Mouse (Mus musculus) liver, embryonic 15.5 days (tissue): Measurements from ENCODE around the gene Ubald2. TPM values are rescaled to one million over a fixed set of nuclear protein-coding genes. Genes with fewer than 3 reads are reported as not detected.
"Not testable (repeated sequence)": the region's sequence is repeated elsewhere in the genome, so short reads cannot be mapped to it uniquely, and the experiment has no call there.

ENCODE experiments used
- ATAC-seq: fragments of 200-750 bp; cut with Nextera tagmentation; 2 replicates; pipeline ENCODE4 v1.8.0; 2017; ENCODE audit warnings: moderate number of reproducible peaks, mild to moderate bottlenecking, moderate library complexity; ENCODE audit not compliant: insufficient read depth
- H3K27ac ChIP-seq: fragments of 300-500 bp; sonication (generic); replicated peaks from 2 replicates; pipeline ENCODE4 v1.5.1; 2015; ENCODE audit warnings: mild to moderate bottlenecking, inconsistent platforms
- H3K27me3 ChIP-seq: fragments of 300-500 bp; sonication (generic); 2 replicates; pipeline ENCODE4 v1.6.1; 2015; ENCODE audit warnings: mild to moderate bottlenecking, inconsistent platforms
- H3K36me3 ChIP-seq: fragments of 300-500 bp; sonication (generic); replicated peaks from 2 replicates; pipeline ENCODE4 v1.6.1; 2015; ENCODE audit warnings: moderate library complexity, mild to moderate bottlenecking, inconsistent platforms
- H3K4me1 ChIP-seq: fragments of 300-500 bp; sonication (generic); replicated peaks from 2 replicates; pipeline ENCODE4 v1.6.1; 2015; ENCODE audit warnings: inconsistent platforms
- H3K4me2 ChIP-seq: fragments of 300-500 bp; sonication (generic); 2 replicates; pipeline ENCODE4 v1.6.1; 2015; ENCODE audit warnings: moderate library complexity, mild to moderate bottlenecking, inconsistent platforms
- H3K4me3 ChIP-seq: fragments of 300-500 bp; sonication (generic); replicated peaks from 2 replicates; pipeline ENCODE4 v1.5.1; 2015; ENCODE audit warnings: mild to moderate bottlenecking, inconsistent platforms
- H3K9ac ChIP-seq: fragments of 300-500 bp; sonication (generic); 2 replicates; pipeline ENCODE4 v1.6.1; 2015; ENCODE audit warnings: moderate library complexity, mild to moderate bottlenecking, inconsistent platforms
- H3K9me3 ChIP-seq: fragments of 300-500 bp; sonication (generic); replicated peaks from 2 replicates; pipeline ENCODE4 v1.6.1; 2016; ENCODE audit warnings: inconsistent platforms
- whole genome bisulfite sequencing: fragments of 180-500 bp; shearing (Covaris S2); methylation state at CpG from one replicate; pipeline ENCODE4 v1.1.7; 2015; ENCODE audit warnings: mixed read lengths; ENCODE audit not compliant: insufficient replicate concordance; 5-methylcytosine and 5-hydroxymethylcytosine counted together
- polyA plus RNA-seq: library from polyadenylated mRNA; unstranded; fragments of >200 nt; fragmentation: Nextera tagmentation; extraction: Ambion mirVana; gene quantifications from 2 replicates; pipeline ENCODE4 v1.2.1, GENCODE M21; 2015

Gene Ubald2
- polyA plus RNA-seq, 1 experiment from 2014 or later = 33.1 TPM

- H3K27ac ChIP-seq = no peak overlapping the region
- H3K4me3 ChIP-seq = no peak overlapping the region
- no peaks in the 10 kb centered on the region for H3K27me3 ChIP-seq
- H3K4me2 ChIP-seq = no peak overlapping the region
- no peak for ATAC-seq
- no peak overlapping the region for H3K9ac ChIP-seq
- H3K4me1 ChIP-seq = peaks cover 8% of the 10 kb centered on the region
- WGBS = 80% methylated on average over 11 of the region's 11 CpGs
- no peaks in the 10 kb centered on the region for H3K9me3 ChIP-seq
- H3K36me3 ChIP-seq = peaks cover 17% of the 10 kb centered on the region
Observed at GRCm38 (mm10) chr11:116398348-116398677, 35.6 kb upstream of the Ubald2 start.

- H3K27me3 ChIP-seq = no peaks in the 10 kb centered on the region
- H3K9ac ChIP-seq = no peak overlapping the region
- H3K9me3 ChIP-seq = no peaks in the 10 kb centered on the region
- H3K4me2 ChIP-seq = no peak overlapping the region
- no peak for ATAC-seq
- H3K4me3 ChIP-seq = no peak overlapping the region
- H3K36me3 ChIP-seq = peaks cover 6% of the 10 kb centered on the region
- no peaks in the 10 kb centered on the region; the same call in 1 of the 2 replicates for H3K4me1 ChIP-seq
- WGBS = 1% methylated on average over 4 of the region's 4 CpGs
- no peak overlapping the region for H3K27ac ChIP-seq
Observed at GRCm38 (mm10) chr11:116400560-116400959, 33.3 kb upstream of the Ubald2 start.

- Histone ChIP-seq H3K9ac (no peak overlapping the region), H3K27me3 (0 out of 2 replicates have a peak, but pooled peaks cover 2% of the 10 kb centered on the region), H3K36me3 (no peaks in the 10 kb centered on the region), H3K4me2 (no peak overlapping the region), H3K4me1 (no peaks in the 10 kb centered on the region; the same call in 1 of the 2 replicates), H3K4me3 (no peak overlapping the region), H3K27ac (no peak overlapping the region), H3K9me3 (no peaks in the 10 kb centered on the region)
- 70% methylated on average over 4 of the region's 4 CpGs for WGBS
- ATAC-seq = no peak
Observed at GRCm38 (mm10) chr11:116405601-116406000, 28.3 kb upstream of the Ubald2 start.

- H3K9me3 ChIP-seq = no peaks in the 10 kb centered on the region
- ATAC-seq = no peak
- 77% methylated on average over 16 of the region's 16 CpGs for WGBS
- H3K4me3 ChIP-seq = no peak overlapping the region
- no peak overlapping the region for H3K4me2 ChIP-seq
- H3K9ac ChIP-seq = no peak overlapping the region
- H3K27ac ChIP-seq = no peak overlapping the region
- H3K4me1 ChIP-seq = no peaks in the 10 kb centered on the region
- H3K36me3 ChIP-seq = no peaks in the 10 kb centered on the region
- peaks cover 8% of the 10 kb centered on the region for H3K27me3 ChIP-seq
Observed at GRCm38 (mm10) chr11:116406231-116406728, 27.6 kb upstream of the Ubald2 start.

GRCm38 (mm10) chr11:116409008-116409407 lies 24.9 kb upstream of the Ubald2 start:
- H3K4me3 ChIP-seq = no peak overlapping the region
- H3K27me3 ChIP-seq = peaks cover 35% of the 10 kb centered on the region
- 73% methylated on average over 3 of the region's 3 CpGs for WGBS
- no peaks in the 10 kb centered on the region for H3K9me3 ChIP-seq
- no peak overlapping the region for H3K4me2 ChIP-seq
- no peak for ATAC-seq
- no peak overlapping the region for H3K9ac ChIP-seq
- H3K27ac ChIP-seq = no peak overlapping the region
- H3K4me1 ChIP-seq = peaks cover 25% of the 10 kb centered on the region
- H3K36me3 ChIP-seq = no peaks in the 10 kb centered on the region

DNA sequence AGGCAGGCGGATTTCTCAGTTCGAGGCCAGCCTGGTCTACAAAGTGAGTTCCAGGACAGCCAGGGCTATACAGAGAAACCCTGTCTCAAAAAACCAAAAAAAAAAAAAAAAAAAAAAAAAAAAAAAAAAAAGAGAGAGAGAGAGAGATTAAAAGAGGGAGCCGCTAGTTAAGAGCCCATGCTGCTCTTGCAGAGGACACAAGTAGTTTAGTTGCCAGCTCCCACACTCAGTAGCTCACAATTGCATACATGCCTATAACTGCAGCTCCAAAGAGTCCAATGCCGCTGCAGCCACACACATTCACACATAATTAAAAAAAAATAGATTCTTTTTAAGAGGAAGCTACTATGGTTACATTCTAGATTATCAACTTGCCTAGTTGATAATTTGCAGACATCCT lies 23.5 kb upstream of the Ubald2 start:
- not testable (repeated sequence) for ATAC-seq, H3K36me3 ChIP-seq, H3K4me2 ChIP-seq, H3K27ac ChIP-seq, H3K9ac ChIP-seq, H3K4me3 ChIP-seq, H3K9me3 ChIP-seq
- H3K4me1 ChIP-seq = peaks cover 25% of the 10 kb centered on the region
- H3K27me3 ChIP-seq = peaks cover 43% of the 10 kb centered on the region
- 78% methylated on average over 4 of the region's 4 CpGs for WGBS

DNA sequence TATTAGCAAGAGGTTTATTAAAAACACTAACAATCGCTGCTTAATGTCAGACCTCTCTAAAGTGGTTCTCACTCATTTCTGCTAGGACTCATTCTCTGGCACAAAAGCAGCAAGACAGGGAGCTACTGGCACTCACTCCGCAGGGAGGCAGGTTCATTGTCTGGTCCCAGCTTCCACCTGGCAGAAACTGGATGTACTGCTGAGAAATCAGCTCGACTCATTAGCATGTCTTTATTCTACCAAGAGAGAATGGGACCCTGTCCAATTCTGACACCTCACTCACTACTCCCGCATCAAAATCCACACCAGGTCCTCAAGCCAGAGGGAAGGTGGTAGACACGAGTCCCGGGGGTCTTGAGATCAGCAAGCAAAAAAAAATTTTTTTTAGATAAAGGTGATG lies 22.3 kb upstream of the Ubald2 start:
- Histone ChIP-seq H3K36me3 (no peaks in the 10 kb centered on the region), H3K9ac (no peak overlapping the region), H3K9me3 (no peaks in the 10 kb centered on the region), H3K4me1 (peaks cover 25% of the 10 kb centered on the region), H3K4me2 (peak overlapping the region; percentile 100), H3K4me3 (peak overlapping the region; percentile 70), H3K27me3 (peaks cover 43% of the 10 kb centered on the region), H3K27ac (no peak overlapping the region)
- WGBS = 42% methylated on average over 6 of the region's 6 CpGs
- no peak for ATAC-seq

DNA sequence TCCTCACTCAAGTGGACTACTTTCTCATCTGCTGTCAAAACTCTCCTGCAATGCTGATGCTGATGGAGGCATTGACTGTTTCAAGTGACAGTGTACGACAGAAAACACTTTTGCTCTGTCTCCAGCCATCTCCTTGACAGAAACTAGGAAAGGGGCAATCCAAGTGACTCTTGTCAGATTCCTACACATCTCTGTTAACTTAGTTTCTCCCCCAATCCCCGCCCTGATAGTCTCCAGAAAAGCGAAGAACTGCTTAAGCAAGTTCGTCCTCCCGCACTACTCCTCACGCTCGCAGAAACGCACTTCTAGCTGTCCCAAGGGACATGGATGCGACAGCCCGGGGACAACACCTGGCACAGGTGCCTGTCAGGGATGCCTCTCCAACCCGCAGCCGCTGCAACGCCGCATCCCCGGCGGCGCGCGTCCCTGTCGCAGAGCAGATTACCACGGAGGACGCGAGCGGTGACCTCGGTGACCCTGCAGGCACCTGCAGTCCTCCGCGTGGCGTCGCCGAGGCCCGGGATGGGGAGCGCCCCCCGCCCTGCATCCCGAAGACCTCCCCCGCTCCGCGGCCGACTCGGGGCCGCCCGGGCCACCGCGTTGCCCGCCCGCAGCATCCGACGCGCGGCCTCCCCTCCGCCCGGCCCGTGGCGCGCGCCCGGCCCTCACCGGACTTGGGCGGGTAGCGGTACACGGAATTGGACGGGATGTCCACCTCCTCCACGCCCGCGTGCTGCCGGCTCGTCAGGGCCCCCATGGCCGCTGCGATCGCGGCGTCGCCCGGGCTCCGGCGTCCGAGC lies 21.7 kb upstream of the Ubald2 start:
- Histone ChIP-seq H3K27ac (no peak overlapping the region), H3K9me3 (no peaks in the 10 kb centered on the region)
- ATAC-seq = peak; percentile 64

DNA sequence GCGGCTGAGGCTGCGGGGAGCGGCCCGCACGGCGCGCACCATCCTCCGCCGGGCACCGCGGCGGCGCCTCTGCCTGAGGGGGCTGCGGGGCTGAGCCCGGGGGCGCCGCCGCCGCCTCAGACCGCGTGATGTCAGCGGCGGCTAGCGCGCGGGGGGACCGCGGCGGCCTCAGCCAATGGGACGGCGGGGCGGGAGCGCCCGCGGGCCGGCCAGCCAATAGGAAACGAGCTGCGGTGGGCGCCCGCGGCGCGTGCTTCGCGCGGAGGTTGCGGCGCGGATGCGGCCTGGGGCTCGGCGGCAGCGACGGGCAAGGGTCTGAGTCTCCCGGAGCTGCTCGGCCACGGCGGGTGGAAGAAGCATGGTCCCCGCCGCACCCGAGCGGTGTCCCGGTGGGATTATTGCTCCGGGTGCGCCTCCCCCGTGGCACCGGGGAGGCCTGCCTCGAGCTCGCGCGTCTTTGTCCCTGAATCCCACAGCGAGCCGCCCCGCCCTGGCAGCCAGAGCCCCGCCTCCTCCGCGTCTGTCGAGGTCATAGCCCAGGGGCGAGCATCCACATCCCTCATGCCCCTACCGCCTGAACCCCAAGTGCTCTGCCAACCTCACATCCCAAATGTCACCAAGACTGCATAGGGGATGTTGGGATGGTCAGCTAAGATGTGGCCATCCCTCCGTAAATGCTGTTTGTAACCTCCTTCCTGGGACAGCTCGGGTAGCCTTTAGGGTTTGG lies 20.8 kb upstream of the Ubald2 start, which contains the start of gene Rnf157:
TSS of gene Rnf157 (minus strand) at position 129 of the 727 bp plus-strand sequence.
- peak within 1 kb of the TSS; percentile 100 for H3K4me2 ChIP-seq
- peaks cover 26% of the 10 kb centered on the region for H3K4me1 ChIP-seq
- WGBS = 1% methylated on average over 80 of the region's 82 CpGs
- no peaks in the 10 kb centered on the region for H3K36me3 ChIP-seq
- no peak within 1 kb of the TSS for H3K27ac ChIP-seq
- peak within 1 kb of the TSS; percentile 64 for H3K9ac ChIP-seq
- H3K27me3 ChIP-seq = peaks cover 47% of the 10 kb centered on the region
- peak within 1 kb of the TSS; percentile 70 for H3K4me3 ChIP-seq
- ATAC-seq = peak; percentile 85
- no peaks in the 10 kb centered on the region for H3K9me3 ChIP-seq

More for the DNA sequence above, 21.7 kb upstream of the Ubald2 start:
- Histone ChIP-seq H3K9ac (peak overlapping the region; percentile 64), H3K27me3 (peaks cover 47% of the 10 kb centered on the region), H3K4me1 (peaks cover 25% of the 10 kb centered on the region), H3K4me3 (peak overlapping the region; percentile 70), H3K36me3 (no peaks in the 10 kb centered on the region), H3K4me2 (peak overlapping the region; percentile 100)
- WGBS = 2% methylated on average over 76 of the region's 76 CpGs

GRCm38 (mm10) chr11:116413631-116414022 lies 20.3 kb upstream of the Ubald2 start:
- Histone ChIP-seq H3K9me3 (no peaks in the 10 kb centered on the region), H3K4me1 (peaks cover 32% of the 10 kb centered on the region), H3K4me2 (peak overlapping the region; percentile 100), H3K27ac (no peak overlapping the region), H3K4me3 (peak overlapping the region; percentile 70), H3K9ac (no peak overlapping the region), H3K36me3 (no peaks in the 10 kb centered on the region), H3K27me3 (peaks cover 47% of the 10 kb centered on the region)
- ATAC-seq = no peak
- WGBS = 56% methylated on average over 4 of the region's 4 CpGs

- peaks cover 36% of the 10 kb centered on the region for H3K4me1 ChIP-seq
- no peak overlapping the region for H3K27ac ChIP-seq
- no peak overlapping the region for H3K4me2 ChIP-seq
- ATAC-seq = no peak
- peaks cover 38% of the 10 kb centered on the region for H3K27me3 ChIP-seq
- no peaks in the 10 kb centered on the region for H3K36me3 ChIP-seq
- H3K4me3 ChIP-seq = no peak overlapping the region
- WGBS = 65% methylated on average over 6 of the region's 6 CpGs
- no peaks in the 10 kb centered on the region for H3K9me3 ChIP-seq
- H3K9ac ChIP-seq = no peak overlapping the region
Observed at GRCm38 (mm10) chr11:116416196-116416943, 17.5 kb upstream of the Ubald2 start.
